Mouse (Mus musculus): Measurements from ENCODE around the gene C9. TPM values are rescaled to one million over a fixed set of nuclear protein-coding genes. Genes with fewer than 3 reads are reported as not detected.

C9 gene
- polyA plus RNA-seq, 1 experiment from 2014 or later, result not detected

- ATAC-seq, result no peak
- Histone ChIP-seq H3K4me2 (replicated peaks) (no peak overlapping the region), H3K27me3 (no peaks in the 10 kb centered on the region), H3K27ac (no peak overlapping the region), H3K4me3 (replicated peaks) (no peak overlapping the region), H3K9me3 (no peaks in the 10 kb centered on the region; the same call in 1 of the 2 replicates), H3K36me3 (no peaks in the 10 kb centered on the region), H3K9ac (replicated peaks) (no peak overlapping the region), H3K4me1 (replicated peaks) (no peaks in the 10 kb centered on the region)
- 89% methylated on average over 2 of the region's 2 CpGs for WGBS
These were observed 47.3 kb downstream of the C9 start for GRCm38 (mm10) chr15:6492386-6492785.

DNA sequence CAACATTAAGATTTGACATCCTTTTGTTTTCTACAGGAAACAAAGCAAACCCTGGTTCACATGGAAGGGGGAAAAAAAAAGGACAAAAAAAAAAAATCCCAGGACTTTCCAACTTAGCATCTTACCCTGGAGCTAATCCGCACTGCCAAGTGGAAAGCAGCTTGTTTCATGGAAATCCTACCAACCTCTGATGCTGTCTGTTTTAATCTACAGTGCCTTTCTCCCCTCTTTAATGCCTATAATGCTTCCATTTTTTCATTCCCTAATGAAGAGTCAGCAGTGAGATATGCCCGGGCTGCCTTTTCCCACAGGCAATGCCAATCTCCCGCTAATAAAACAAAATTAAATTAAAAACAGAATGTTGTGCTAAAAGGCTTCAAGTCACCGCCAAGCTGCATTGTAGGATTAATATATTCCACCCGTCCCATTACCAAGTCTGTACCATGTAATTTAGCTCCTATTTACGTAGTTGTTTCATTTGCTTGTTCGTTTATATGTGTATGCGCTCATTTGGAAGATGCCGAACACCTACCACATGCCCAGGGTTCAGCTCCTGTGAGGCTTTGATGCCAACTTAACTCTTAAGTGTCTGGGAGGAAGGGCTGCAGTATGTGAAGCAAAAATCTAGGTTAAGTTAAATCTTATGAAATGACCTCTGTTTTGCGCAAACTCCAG, 53.4 kb downstream of the C9 start:
- 73% methylated on average over 10 of the region's 10 CpGs for WGBS
- Histone ChIP-seq H3K27ac (no peak overlapping the region), H3K4me1 (replicated peaks) (no peaks in the 10 kb centered on the region), H3K4me3 (replicated peaks) (no peak overlapping the region), H3K4me2 (replicated peaks) (no peak overlapping the region), H3K36me3 (no peaks in the 10 kb centered on the region), H3K9me3 (no peaks in the 10 kb centered on the region), H3K27me3 (no peaks in the 10 kb centered on the region), H3K9ac (replicated peaks) (no peak overlapping the region)
- ATAC-seq, result peak; percentile 60; the same call in 1 of the 2 replicates

DNA sequence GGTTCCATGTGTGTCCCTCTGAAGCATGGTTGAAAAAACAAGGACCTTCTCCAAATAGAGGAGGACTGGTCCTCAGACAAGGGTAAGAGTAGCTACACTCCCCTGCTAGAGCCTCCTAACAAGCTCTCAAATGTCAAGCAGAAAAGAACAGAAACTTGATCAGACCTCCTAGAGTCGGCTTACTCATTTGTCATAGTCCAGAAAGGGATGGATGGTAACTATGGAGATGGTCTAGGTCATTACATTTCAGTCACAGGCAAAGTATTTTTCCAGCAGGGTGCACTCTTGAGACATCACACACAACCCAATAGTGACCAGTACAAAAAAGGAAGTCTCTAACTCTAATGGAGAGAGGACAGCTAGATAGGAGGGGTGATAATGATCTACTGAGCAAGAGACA, 55.7 kb downstream of the C9 start:
- WGBS, result 68% methylated on average over 1 of the region's 1 CpGs
- no peaks in the 10 kb centered on the region for H3K9me3 ChIP-seq
- no peaks in the 10 kb centered on the region for H3K27me3 ChIP-seq
- no peaks in the 10 kb centered on the region for H3K36me3 ChIP-seq
- no peaks in the 10 kb centered on the region for H3K4me1 ChIP-seq (replicated peaks)
- H3K9ac ChIP-seq (replicated peaks), result no peak overlapping the region
- no peak overlapping the region for H3K4me3 ChIP-seq (replicated peaks)
- H3K27ac ChIP-seq, result no peak overlapping the region
- no peak overlapping the region for H3K4me2 ChIP-seq (replicated peaks)
- no peak for ATAC-seq

DNA sequence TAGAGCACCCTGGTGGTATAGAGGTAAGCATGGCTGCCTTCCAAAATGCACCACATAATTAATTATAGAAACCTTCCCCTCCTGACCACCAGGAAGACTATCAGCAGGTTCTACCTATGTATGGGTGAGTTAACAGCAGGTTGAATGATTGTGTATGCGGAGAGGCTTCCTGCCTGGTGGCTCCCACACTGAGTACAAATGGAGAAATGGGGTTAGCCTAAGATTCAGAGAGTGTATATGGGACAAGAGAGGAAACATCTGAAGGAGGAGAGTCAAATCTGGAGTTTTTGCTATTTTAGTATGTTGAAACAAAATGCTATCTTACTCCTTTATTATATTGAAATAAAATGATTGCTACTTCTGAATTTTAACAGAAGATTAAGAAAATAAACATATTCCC, 72.4 kb downstream of the C9 start:
- no peak for ATAC-seq
- 95% methylated on average over 1 of the region's 1 CpGs for WGBS
- no peak overlapping the region for H3K4me2 ChIP-seq (replicated peaks)
- H3K36me3 ChIP-seq, result no peaks in the 10 kb centered on the region
- no peaks in the 10 kb centered on the region for H3K4me1 ChIP-seq (replicated peaks)
- no peaks in the 10 kb centered on the region for H3K27me3 ChIP-seq
- H3K9ac ChIP-seq (replicated peaks), result no peak overlapping the region
- no peak overlapping the region for H3K4me3 ChIP-seq (replicated peaks)
- no peak overlapping the region for H3K27ac ChIP-seq
- H3K9me3 ChIP-seq, result no peaks in the 10 kb centered on the region

GRCm38 (mm10) chr15:6519417-6520255, 74.5 kb downstream of the C9 start:
- H3K27ac ChIP-seq, result no peak overlapping the region
- ATAC-seq, result no peak
- no peaks in the 10 kb centered on the region for H3K4me1 ChIP-seq (replicated peaks)
- no peaks in the 10 kb centered on the region for H3K36me3 ChIP-seq
- no peaks in the 10 kb centered on the region for H3K9me3 ChIP-seq
- no peaks in the 10 kb centered on the region for H3K27me3 ChIP-seq
- no peak overlapping the region for H3K4me2 ChIP-seq (replicated peaks)
- 90% methylated on average over 19 of the region's 19 CpGs for WGBS
- H3K4me3 ChIP-seq (replicated peaks), result no peak overlapping the region
- H3K9ac ChIP-seq (replicated peaks), result no peak overlapping the region

DNA sequence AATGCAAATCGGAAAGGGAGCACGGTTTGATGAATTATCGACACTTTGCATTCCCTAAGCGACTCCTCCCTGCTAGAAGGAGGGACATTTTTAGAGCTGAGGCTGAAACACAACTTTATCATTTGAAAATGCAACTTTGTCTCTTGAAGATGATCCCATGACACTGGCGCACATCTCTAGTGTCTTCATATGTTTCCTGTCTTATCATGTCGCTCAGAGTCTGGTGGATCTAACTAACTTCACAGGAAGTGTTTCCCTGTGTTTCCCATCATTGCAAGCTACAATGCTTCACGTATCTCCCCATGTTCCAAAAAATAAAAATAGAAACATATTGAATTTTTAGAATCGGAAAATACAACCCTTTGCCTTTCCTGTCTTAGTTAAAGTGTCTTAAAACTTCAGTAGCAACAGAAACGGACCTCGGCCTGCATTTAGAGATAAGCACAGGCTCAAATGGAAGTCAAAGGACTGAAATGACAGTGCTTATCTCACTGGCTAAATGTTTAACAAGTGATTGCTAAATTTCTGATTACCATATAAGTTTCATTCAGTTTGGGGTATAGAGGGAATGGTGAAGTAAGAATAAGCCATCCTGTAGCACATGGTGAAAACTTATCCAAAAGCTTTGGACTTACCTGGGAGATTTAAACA, 75.5 kb downstream of the C9 start:
- H3K36me3 ChIP-seq, result no peaks in the 10 kb centered on the region
- WGBS, result 89% methylated on average over 10 of the region's 10 CpGs
- no peaks in the 10 kb centered on the region for H3K27me3 ChIP-seq
- H3K9ac ChIP-seq (replicated peaks), result no peak overlapping the region
- no peaks in the 10 kb centered on the region for H3K9me3 ChIP-seq
- H3K27ac ChIP-seq, result no peak overlapping the region
- no peak overlapping the region for H3K4me3 ChIP-seq (replicated peaks)
- no peak overlapping the region for H3K4me2 ChIP-seq (replicated peaks)
- ATAC-seq, result no peak
- no peaks in the 10 kb centered on the region for H3K4me1 ChIP-seq (replicated peaks)

DNA sequence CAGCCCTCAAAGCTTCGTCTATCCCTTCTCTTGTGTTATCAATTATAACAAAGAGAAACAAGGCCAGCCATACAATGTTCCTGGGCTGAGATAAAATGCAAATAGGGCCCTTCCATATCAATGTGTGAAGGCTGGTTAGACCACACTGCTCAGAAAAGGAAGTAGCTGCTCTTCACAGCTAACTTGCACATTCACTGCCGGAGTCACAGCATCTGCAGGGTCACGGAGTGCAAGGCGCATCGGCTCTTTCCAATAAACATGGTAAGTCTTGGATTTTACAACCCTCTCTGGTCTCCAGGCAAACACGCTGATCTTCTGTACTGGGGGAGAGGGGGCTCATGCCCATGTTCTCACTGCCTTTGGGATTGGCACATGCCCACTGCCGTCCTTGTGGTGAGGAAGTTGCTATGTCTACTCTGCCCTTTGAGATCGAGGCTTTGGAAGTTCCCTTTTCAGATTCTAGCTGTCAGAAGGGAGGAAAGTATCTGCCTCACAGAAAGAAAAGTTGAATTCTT, 77.6 kb downstream of the C9 start, which contains the start of gene Fyb:
Fyb (plus strand) TSS at position 201 of the 515 bp plus-strand sequence.
- no peak within 1 kb of the TSS for H3K9ac ChIP-seq (replicated peaks)
- no peak for ATAC-seq
- H3K36me3 ChIP-seq, result no peaks in the 10 kb centered on the region
- 88% methylated on average over 8 of the region's 8 CpGs for WGBS
- no peaks in the 10 kb centered on the region for H3K4me1 ChIP-seq (replicated peaks)
- no peaks in the 10 kb centered on the region for H3K27me3 ChIP-seq
- no peak within 1 kb of the TSS for H3K4me2 ChIP-seq (replicated peaks)
- no peak within 1 kb of the TSS for H3K4me3 ChIP-seq (replicated peaks)
- H3K27ac ChIP-seq, result no peak within 1 kb of the TSS
- H3K9me3 ChIP-seq, result no peaks in the 10 kb centered on the region

DNA sequence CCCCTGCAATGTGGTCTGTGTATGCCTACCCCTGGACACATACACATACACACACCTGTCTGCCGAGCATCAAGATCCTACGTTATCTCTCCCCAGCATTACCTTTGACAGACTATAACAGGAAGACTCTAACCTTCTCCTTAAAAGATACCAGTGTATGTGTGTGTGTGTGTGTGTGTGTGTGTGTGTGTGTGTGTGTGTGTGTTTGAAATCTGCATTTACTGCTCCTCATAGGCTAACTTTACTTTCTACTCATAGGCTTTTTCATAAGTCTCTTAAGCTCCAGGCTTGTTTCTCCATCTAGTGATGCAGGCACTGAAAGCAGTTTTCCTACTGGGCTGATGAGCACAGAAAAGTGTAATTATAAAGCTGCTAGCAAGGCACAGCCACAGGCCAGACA, 79.7 kb downstream of the C9 start:
- Histone ChIP-seq H3K27me3 (no peaks in the 10 kb centered on the region), H3K9ac (replicated peaks) (no peak overlapping the region), H3K9me3 (no peaks in the 10 kb centered on the region), H3K4me2 (replicated peaks) (no peak overlapping the region), H3K4me1 (replicated peaks) (no peaks in the 10 kb centered on the region), H3K36me3 (no peaks in the 10 kb centered on the region), H3K27ac (no peak overlapping the region), H3K4me3 (replicated peaks) (no peak overlapping the region)
- WGBS, result 92% methylated on average over 2 of the region's 2 CpGs
- ATAC-seq, result no peak

- 86% methylated on average over 3 of the region's 3 CpGs for WGBS
- no peak for ATAC-seq
These were observed 80.3 kb downstream of the C9 start for GRCm38 (mm10) chr15:6525386-6525785.

GRCm38 (mm10) chr15:6533858-6534343, 88.8 kb downstream of the C9 start:
- Histone ChIP-seq H3K4me1 (replicated peaks) (no peaks in the 10 kb centered on the region), H3K27me3 (no peaks in the 10 kb centered on the region), H3K4me3 (replicated peaks) (no peak overlapping the region), H3K9ac (replicated peaks) (no peak overlapping the region), H3K36me3 (no peaks in the 10 kb centered on the region), H3K9me3 (no peaks in the 10 kb centered on the region), H3K27ac (no peak overlapping the region), H3K4me2 (replicated peaks) (no peak overlapping the region)
- ATAC-seq, result no peak
- WGBS, result 89% methylated on average over 3 of the region's 3 CpGs

More at GRCm38 (mm10) chr15:6525386-6525785, 80.3 kb downstream of the C9 start:
- H3K27me3 ChIP-seq, result no peaks in the 10 kb centered on the region
- no peak overlapping the region for H3K27ac ChIP-seq
- no peak overlapping the region for H3K4me2 ChIP-seq (replicated peaks)
- no peak overlapping the region for H3K9ac ChIP-seq (replicated peaks)
- H3K4me1 ChIP-seq (replicated peaks), result no peaks in the 10 kb centered on the region
- H3K9me3 ChIP-seq, result no peaks in the 10 kb centered on the region
- no peaks in the 10 kb centered on the region for H3K36me3 ChIP-seq
- H3K4me3 ChIP-seq (replicated peaks), result no peak overlapping the region

DNA sequence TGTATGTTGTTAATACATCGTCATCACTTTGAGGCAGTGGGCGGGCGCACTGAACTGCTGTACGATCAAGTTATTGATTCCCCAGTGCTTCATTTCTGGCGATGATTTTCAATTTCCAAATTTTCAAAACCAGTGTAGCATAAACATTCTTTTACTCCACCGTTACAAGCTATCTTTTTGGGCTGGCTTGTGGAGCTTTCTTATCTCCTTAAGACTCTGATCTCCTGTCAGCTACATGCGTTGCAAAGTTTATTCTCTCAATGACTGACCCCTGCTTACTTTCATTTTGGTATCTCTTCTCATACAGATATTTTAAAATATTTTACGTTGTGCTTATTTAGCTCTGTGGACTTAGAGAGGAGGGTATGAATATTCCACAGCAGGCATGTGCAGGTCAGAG, 89.5 kb downstream of the C9 start:
- H3K4me2 ChIP-seq (replicated peaks), result no peak overlapping the region
- H3K9me3 ChIP-seq, result no peaks in the 10 kb centered on the region
- no peaks in the 10 kb centered on the region for H3K36me3 ChIP-seq
- no peak overlapping the region for H3K9ac ChIP-seq (replicated peaks)
- ATAC-seq, result no peak
- no peaks in the 10 kb centered on the region for H3K4me1 ChIP-seq (replicated peaks)
- 90% methylated on average over 8 of the region's 8 CpGs for WGBS
- no peak overlapping the region for H3K27ac ChIP-seq
- H3K4me3 ChIP-seq (replicated peaks), result no peak overlapping the region
- no peaks in the 10 kb centered on the region for H3K27me3 ChIP-seq
